Comparison of ENCODE assay signal across 2 mouse cellular contexts in the genomic region with DNA sequence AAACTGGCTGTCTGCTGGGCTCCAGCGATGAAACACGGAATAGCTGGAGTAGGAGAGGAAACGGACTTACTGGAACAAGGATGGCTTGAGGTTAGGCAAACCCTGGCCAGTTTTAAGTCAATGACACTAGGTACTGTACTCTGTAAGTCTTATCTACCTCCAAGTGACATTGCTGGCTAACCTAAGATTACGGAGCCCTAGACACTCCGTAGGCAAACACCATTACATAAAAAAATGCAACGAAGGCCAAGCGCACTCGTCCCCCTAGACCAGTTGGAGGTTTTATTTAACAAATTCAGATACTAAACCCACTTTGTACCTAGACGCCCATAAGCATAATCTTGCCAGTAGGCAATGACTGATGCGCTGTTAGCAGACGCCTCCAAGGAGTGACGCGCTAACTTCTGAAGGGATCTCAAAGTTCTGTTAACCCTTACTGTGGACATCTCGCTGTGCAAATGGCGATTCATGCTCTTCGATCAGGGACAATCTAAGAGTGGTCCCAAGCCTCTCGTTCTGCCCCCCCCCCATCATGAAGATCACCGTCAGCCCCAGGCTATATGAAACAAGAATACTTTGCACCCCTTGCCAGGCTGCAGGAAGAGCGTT.
TF ChIP-seq lines count a peak whose summit lies in the region.

No protein-coding gene starts in this region.

TF ChIP-seq in MEL, 35 proteins besides CTCF, POLR2A, EP300 and RAD21:
- TF ChIP-seq POLR2AphosphoS2 (IDR thresholded peaks at IDR 0.05; ENCODE audit: low read length): peak; percentile 63; the same call in 1 of the 2 replicates
- TF ChIP-seq GABPA (IDR thresholded peaks at IDR 0.05; ENCODE audit: low read depth, low read length): no peak
- 0 out of 2 replicates have a peak, but pooled peaks have one; percentile 3 for TF ChIP-seq ZMIZ1 (IDR thresholded peaks at IDR 0.05; ENCODE audit: low read depth, low read length)
- 0 out of 2 replicates have a peak, but pooled peaks have one; percentile 9 for TF ChIP-seq TAL1 (IDR thresholded peaks at IDR 0.05; ENCODE audit: low read length)

TF ChIP-seq in myocyte, 11 proteins besides CTCF, POLR2A, EP300 and RAD21:
- TF ChIP-seq MAX (IDR thresholded peaks at IDR 0.05; ENCODE audit: low read depth): no peak
- no peak for TF ChIP-seq TCF12 (IDR thresholded peaks at IDR 0.05; ENCODE audit: insufficient read depth, poor library complexity, severe bottlenecking)
- TF ChIP-seq REST (IDR thresholded peaks at IDR 0.05; ENCODE audit: insufficient read depth, insufficient read length): no peak
- no peak for TF ChIP-seq USF1 (IDR thresholded peaks at IDR 0.05; ENCODE audit: low read depth)
- no peak for TF ChIP-seq MYOG (IDR thresholded peaks at IDR 0.05; ENCODE audit: control insufficient read depth in 1 of 3, insufficient read depth in 1 of 3, insufficient read length in 2 of 3, low read depth in 2 of 3)
- no peak for TF ChIP-seq TCF3 (IDR thresholded peaks at IDR 0.05; ENCODE audit: insufficient read length, low read depth)
- TF ChIP-seq POLR2AphosphoS2 (IDR thresholded peaks at IDR 0.05; ENCODE audit: insufficient read length, low read depth): no peak
- TF ChIP-seq MYOD1 (IDR thresholded peaks at IDR 0.05; ENCODE audit: control insufficient read depth in 1 of 3, insufficient read length in 2 of 3, low read depth in 2 of 3): no peak
- TF ChIP-seq E2F4 (IDR thresholded peaks at IDR 0.05; ENCODE audit: insufficient read depth): no peak
- no peak for TF ChIP-seq CEBPB (IDR thresholded peaks at IDR 0.05; ENCODE audit: insufficient read depth, poor library complexity, severe bottlenecking)
- no peak for TF ChIP-seq SRF (IDR thresholded peaks at IDR 0.05; ENCODE audit: control insufficient read depth, insufficient read length, low read depth)
